Mouse (Mus musculus) forebrain, postnatal 0 days (tissue): ENCODE measurements around the gene Ighmbp2. TPM values are rescaled to one million over a fixed set of nuclear protein-coding genes. Genes with fewer than 3 reads are reported as not detected.
A peak's percentile ranks its signal among the peaks of the same experiment; 100 is the strongest.

Experiments
- ATAC-seq: fragments of 200-750 bp; cut with Nextera tagmentation; 2 replicates; pipeline ENCODE4 v1.8.0; 2017; ENCODE audit warnings: mild to moderate bottlenecking, moderate library complexity
- DNase-seq: peaks from one replicate; pipeline ENCODE4 v3.0.0-alpha.2; 2015
- H3K27ac ChIP-seq: fragments of 300-500 bp; sonication (generic); 2 replicates; pipeline ENCODE4 v1.5.1; 2014; ENCODE audit warnings: low read depth, mild to moderate bottlenecking, antibody characterized with exemption, low read length, moderate library complexity, mixed read lengths
- H3K27me3 ChIP-seq: fragments of 300-500 bp; sonication (generic); 2 replicates; pipeline ENCODE4 v1.6.1; 2014; ENCODE audit warnings: mild to moderate bottlenecking, low read length, mixed read lengths; ENCODE audit not compliant: insufficient read depth
- H3K36me3 ChIP-seq: fragments of 300-500 bp; sonication (generic); 2 replicates; pipeline ENCODE4 v1.6.1; 2014; ENCODE audit warnings: mild to moderate bottlenecking, moderate library complexity; ENCODE audit not compliant: insufficient read depth
- H3K4me1 ChIP-seq: fragments of 300-500 bp; sonication (generic); 2 replicates; pipeline ENCODE4 v1.6.1; 2014; ENCODE audit warnings: antibody characterized with exemption; ENCODE audit not compliant: insufficient read depth
- H3K4me2 ChIP-seq: fragments of 300-500 bp; sonication (generic); 2 replicates; pipeline ENCODE4 v1.6.1; 2014; ENCODE audit warnings: low read depth, mild to moderate bottlenecking, moderate library complexity
- H3K4me3 ChIP-seq: fragments of 300-500 bp; sonication (generic); 2 replicates; pipeline ENCODE4 v1.5.1; 2014; ENCODE audit warnings: low read depth, low read length, mixed read lengths
- H3K9ac ChIP-seq: fragments of 300-500 bp; sonication (generic); 2 replicates; pipeline ENCODE4 v1.6.1; 2014; ENCODE audit warnings: mild to moderate bottlenecking
- H3K9me3 ChIP-seq: fragments of 300-500 bp; sonication (generic); 2 replicates; pipeline ENCODE4 v1.6.1; 2016; ENCODE audit warnings: low read length
- CTCF ChIP-seq: sonication (generic); IDR thresholded peaks from 2 replicates; pipeline ENCODE4 v1.5.1; 2016; ENCODE audit warnings: antibody characterized with exemption, control low read depth, low read depth
- WGBS: fragments of 180-500 bp; shearing (Covaris S2); extraction: QIAGEN DNeasy Blood & Tissue Kit; methylation state at CpG from one replicate; pipeline ENCODE4 v1.1.7; 2014; 5-methylcytosine and 5-hydroxymethylcytosine counted together
- polyA plus RNA-seq: library from polyadenylated mRNA; unstranded; fragments of >200 nt; fragmentation: Nextera tagmentation; extraction: Ambion mirVana; gene quantifications from 2 replicates; pipeline ENCODE4 v1.2.1, GENCODE M21; 2015
- total RNA-seq: library from RNA; depleted of rRNA; stranded (reverse); fragments of >200 nt; gene quantifications from 2 replicates; pipeline ENCODE4 v1.2.3, GENCODE M21; 2014

Gene Ighmbp2
- total and polyA plus RNA-seq, 2 experiments from 2014 or later = 10.4 to 10.5 TPM

DNA sequence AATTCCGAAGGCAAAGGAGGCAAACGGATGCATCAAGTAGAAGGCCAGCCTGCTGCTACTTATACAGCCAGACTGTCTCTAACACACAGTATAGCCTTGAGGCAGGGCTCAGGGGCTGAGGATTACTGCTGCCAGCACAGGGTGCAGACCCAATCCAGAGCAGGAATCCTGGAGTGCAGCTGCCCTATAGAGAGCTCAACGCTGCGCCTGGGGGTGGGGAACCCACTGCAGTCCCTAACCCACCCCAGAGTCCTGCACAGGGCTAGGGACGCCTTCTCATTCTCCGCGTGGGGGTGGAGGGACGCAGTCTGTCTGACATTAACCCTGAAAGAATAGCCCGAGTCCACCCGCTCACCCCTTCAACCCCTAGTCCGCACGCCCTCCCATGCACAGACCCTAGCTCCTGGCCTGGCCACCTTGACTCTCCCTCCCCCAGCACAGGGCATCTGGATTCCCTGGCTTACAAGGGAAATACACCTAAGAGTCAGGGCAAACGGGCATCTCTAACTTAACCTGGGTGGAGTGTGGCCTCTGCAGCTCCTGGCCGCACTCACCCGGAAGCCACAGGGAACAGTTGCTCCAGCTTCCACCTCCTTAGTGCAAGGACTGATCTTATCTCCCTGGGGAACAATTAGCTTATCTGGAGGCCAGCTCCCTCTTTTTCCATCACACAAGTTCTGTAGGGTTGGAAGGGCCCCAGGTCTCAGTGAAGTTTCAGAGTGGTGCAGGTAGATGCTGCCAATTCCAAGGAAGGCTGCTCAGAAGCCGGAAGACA lies 24.5 kb upstream of the Ighmbp2 start:
- Histone ChIP-seq H3K27me3 (no peaks in the 10 kb centered on the region), H3K27ac (no peak overlapping the region), H3K36me3 (no peaks in the 10 kb centered on the region), H3K9me3 (no peaks in the 10 kb centered on the region), H3K4me2 (no peak overlapping the region), H3K4me3 (no peak overlapping the region), H3K9ac (no peak overlapping the region), H3K4me1 (no peaks in the 10 kb centered on the region)
- DNase-seq (no peak), ATAC-seq (no peak)
- 47% methylated on average over 16 of the region's 16 CpGs for WGBS
- no peak for TF ChIP-seq CTCF

DNA sequence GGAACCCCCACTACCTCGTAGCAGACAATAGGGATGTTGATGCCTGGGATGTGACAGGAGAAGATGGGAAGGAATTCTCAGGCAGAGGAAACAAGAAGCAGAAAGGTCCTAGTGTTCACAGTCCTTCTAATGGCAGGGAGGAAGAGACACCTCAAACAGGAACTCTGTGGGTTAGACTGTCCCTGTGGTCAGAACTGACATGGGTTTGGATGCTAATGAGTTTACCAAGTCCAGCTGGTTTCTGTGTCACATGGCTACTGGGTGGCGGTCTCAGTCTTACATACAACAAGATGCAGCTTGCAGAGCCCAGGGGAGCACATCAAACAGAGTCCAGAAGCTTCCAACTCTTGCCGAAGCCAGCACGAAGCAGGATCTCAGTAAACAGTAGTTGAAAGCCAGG lies 21.2 kb upstream of the Ighmbp2 start:
- DNase-seq = no peak
- Histone ChIP-seq H3K4me3 (no peak overlapping the region), H3K36me3 (no peaks in the 10 kb centered on the region), H3K27ac (no peak overlapping the region), H3K9ac (no peak overlapping the region), H3K9me3 (no peaks in the 10 kb centered on the region), H3K27me3 (no peaks in the 10 kb centered on the region), H3K4me2 (no peak overlapping the region), H3K4me1 (no peaks in the 10 kb centered on the region)
- ATAC-seq = no peak
- WGBS = 81% methylated on average over 4 of the region's 4 CpGs
- TF ChIP-seq CTCF = no peak

DNA sequence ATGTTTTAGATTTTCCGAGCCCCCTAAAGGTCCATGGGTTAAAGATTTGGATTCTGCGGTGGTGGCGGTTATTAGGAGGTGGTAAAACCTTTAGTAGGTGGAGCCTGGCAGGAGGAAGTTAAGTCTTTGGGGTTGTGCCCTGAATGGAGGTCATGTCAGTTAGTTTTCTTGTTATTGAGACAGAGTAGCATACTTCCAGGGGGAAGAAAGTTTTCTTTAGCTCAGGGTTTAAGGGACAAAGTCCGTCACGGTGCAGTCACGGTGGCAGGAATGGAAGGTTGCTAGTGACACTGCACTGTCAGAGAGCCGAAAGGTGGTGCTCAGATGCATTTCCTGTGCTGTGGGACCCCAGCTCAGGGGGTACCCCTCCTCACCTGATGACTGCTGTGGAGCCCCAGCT lies 15.0 kb upstream of the Ighmbp2 start:
- TF ChIP-seq CTCF = no peak
- Histone ChIP-seq H3K36me3 (0 out of 2 replicates have a peak, but pooled peaks cover 3% of the 10 kb centered on the region), H3K4me2 (no peak overlapping the region), H3K4me1 (no peaks in the 10 kb centered on the region), H3K4me3 (no peak overlapping the region), H3K9me3 (no peaks in the 10 kb centered on the region), H3K27ac (no peak overlapping the region), H3K9ac (no peak overlapping the region), H3K27me3 (no peaks in the 10 kb centered on the region)
- DNase-seq (no peak), ATAC-seq (no peak)
- 89% methylated on average over 7 of the region's 7 CpGs for WGBS

DNA sequence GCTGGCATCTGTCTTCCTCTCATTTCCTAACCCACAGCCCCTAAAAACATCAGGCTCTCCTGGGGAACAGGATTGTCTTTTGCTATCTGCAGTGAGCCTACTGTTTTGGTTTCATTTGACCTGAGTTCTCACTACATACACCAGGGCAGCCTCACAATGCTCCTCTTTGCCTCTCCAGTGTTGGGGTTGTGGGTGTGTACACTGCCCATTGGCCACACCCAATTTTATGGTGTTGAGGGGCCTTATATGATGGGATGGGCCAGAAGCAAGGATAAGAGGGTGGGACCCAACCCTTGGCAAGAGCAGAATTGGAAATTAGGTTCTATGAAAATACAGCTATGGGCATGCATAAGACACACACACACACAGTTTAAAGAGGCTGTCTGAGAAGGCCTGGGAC lies 14.2 kb upstream of the Ighmbp2 start:
- no peak for TF ChIP-seq CTCF
- H3K4me2 ChIP-seq = no peak overlapping the region
- ATAC-seq (no peak), DNase-seq (no peak)
- 0 out of 2 replicates have a peak, but pooled peaks cover 7% of the 10 kb centered on the region for H3K36me3 ChIP-seq
- H3K27ac ChIP-seq = no peak overlapping the region
- no peak overlapping the region for H3K4me3 ChIP-seq
- no peak overlapping the region for H3K9ac ChIP-seq
- no peaks in the 10 kb centered on the region for H3K4me1 ChIP-seq
- H3K9me3 ChIP-seq = no peaks in the 10 kb centered on the region
- H3K27me3 ChIP-seq = no peaks in the 10 kb centered on the region

DNA sequence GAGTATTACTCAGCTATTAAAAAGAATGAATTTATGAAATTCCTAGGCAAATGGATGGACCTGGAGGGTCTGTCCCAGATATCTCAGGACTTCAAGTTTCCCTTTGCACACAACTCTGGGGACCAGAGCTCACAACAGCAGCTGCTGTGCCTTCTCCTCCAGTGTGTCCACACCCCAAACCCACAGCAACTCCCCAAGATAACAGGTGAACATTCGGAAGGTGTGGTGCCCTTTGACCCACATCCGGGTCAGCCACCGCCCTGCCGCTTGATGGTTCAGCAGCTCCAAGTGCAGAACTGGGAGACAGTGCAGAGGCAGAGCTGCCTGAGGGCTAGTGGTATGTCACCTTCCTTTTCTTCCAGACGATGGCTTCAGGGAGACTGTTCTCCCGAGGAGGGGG lies 12.4 kb upstream of the Ighmbp2 start:
- no peak for DNase-seq
- Histone ChIP-seq H3K4me1 (no peaks in the 10 kb centered on the region), H3K9me3 (no peaks in the 10 kb centered on the region), H3K4me2 (no peak overlapping the region), H3K36me3 (peaks cover 21% of the 10 kb centered on the region), H3K4me3 (no peak overlapping the region), H3K9ac (no peak overlapping the region), H3K27ac (no peak overlapping the region), H3K27me3 (no peaks in the 10 kb centered on the region)
- TF ChIP-seq CTCF = no peak
- no peak for ATAC-seq
- WGBS = 91% methylated on average over 6 of the region's 6 CpGs

DNA sequence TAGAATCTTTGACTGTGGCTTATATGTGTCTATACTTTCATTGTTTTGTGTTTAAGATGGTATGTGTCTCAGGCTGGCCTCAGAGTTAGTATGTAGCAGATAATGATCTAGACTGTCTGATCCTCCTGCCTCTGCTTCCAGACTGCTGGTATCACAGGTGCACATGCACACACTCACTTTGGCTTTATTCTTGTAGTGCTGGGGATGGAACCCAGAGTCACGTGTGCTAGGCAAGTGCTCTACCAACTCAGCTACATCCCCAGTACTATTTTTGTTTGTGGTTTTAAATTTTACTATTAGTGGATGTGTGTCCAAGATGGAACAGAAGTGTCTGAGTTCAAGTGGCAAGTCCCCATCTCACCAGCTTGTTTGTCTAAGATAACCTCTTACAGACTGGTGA lies 10.2 kb upstream of the Ighmbp2 start:
- H3K4me2 ChIP-seq = no peak overlapping the region
- no peak for TF ChIP-seq CTCF
- no peaks in the 10 kb centered on the region for H3K4me1 ChIP-seq
- no peak overlapping the region for H3K4me3 ChIP-seq
- H3K9me3 ChIP-seq = no peaks in the 10 kb centered on the region
- H3K9ac ChIP-seq = no peak overlapping the region
- ATAC-seq (no peak), DNase-seq (no peak)
- no peak overlapping the region for H3K27ac ChIP-seq
- 100% methylated on average over 1 of the region's 1 CpGs for WGBS
- H3K36me3 ChIP-seq = peaks cover 36% of the 10 kb centered on the region
- H3K27me3 ChIP-seq = no peaks in the 10 kb centered on the region

DNA sequence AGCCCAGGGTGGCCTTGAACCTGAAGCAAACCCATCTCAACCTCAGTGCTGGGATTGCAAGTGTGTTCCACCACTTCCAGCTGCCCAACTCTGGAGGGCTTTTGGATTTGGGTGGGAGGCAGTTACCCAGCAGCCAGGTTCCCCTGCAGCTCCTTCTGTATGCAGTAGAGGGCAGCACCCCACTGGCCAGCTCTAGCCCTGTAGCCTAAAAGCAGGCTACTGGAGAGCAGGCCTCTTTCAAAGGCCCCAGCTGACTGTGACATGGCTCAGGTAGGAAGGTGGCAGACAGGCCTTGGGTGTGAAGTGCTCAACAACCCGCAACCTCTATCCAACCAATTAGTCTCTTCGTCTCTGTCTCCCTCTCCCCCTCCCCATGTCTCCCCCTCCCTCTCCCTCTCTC lies 9.2 kb upstream of the Ighmbp2 start:
- H3K4me1 ChIP-seq = no peaks in the 10 kb centered on the region
- peak; percentile 63 for DNase-seq
- no peak overlapping the region for H3K9ac ChIP-seq
- ATAC-seq = peak; percentile 78
- no peaks in the 10 kb centered on the region for H3K27me3 ChIP-seq
- H3K4me2 ChIP-seq = no peak overlapping the region
- H3K27ac ChIP-seq = no peak overlapping the region
- H3K4me3 ChIP-seq = no peak overlapping the region
- peaks cover 43% of the 10 kb centered on the region for H3K36me3 ChIP-seq
- no peaks in the 10 kb centered on the region for H3K9me3 ChIP-seq
- TF ChIP-seq CTCF = peak; percentile 84
- WGBS = 58% methylated on average over 2 of the region's 2 CpGs
